Mouse (Mus musculus) heart, adult 9 months (tissue): ENCODE measurements at regions not wholly inside any gene's neighbourhood (a gene's known extent, or its start where the extent isn't known, plus 50 kb on each side); places are given as distances from the start of the nearest gene placed in this dataset.

Experiments used
- DNase-seq, 2 experiments: peaks; one replicate each; pipeline ENCODE4 v3.0.0; 2022; ENCODE audit warnings: low spot score in 2 of 2

GRCm38 (mm10) chr8:127973194-127973593 is 385.2 kb upstream of the Nrp1 start:
- DNase-seq: no peak

DNA sequence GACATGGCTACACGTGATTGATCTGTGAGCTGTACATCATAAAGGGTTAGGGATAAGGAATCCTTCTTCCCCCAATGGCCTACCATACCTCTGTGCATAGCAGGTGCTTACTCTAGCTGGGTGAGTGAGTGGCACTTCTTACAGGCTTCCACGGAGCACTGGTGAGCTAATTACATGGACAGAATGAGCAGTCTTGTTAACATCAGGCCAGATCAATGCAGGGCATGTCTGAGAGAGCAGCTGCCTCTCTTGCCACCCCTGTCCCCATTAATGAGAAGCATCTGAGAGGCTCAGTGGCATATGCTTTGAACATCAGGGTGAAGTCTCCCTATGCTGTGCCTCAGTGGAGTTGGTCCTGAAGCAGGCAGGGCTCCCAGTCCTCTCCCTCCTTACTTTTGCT is 380.7 kb upstream of the Nrp1 start:
- no peak for DNase-seq

DNA sequence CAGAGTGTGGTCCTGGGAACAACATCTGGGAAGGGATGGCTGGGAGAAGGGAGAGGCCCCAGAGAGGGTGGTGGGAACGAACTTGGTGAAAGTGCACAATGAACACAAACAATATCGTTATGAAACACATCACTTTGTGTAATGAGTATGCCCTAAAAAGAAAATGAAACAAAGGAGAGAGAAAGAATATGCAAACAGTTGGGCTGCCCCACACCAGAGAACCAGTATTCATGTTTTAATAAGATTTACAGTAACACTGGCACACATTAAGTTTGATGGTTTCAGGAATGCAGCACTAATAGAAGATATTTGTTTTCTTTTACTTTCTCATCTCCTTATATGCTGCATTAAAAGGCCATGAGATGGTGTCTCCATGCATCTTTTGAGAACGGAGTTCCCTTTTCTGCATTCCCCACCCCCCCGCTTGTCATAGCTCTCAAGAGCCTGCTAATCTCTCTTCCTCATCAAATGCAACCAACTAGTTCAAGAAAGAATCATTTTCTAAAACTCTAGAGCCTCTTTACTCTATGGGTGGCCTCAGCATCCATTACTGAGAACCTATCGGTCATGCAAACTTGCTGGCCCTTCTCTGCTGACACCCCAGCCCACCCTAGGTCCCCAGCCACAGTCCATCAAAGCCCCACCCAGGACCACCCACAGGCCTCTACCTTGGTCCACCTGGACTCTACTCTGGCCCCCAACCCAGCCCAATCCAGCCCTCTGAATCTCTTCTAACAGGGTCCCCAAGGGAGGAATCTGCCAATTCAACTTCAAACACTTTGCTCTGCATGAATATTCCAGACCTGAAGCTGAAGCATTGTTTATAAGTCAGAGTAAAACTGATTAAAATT is 379.0 kb upstream of the Nrp1 start:
- DNase-seq: no peak

- no peak for DNase-seq
These were observed 376.2 kb upstream of the Nrp1 start for GRCm38 (mm10) chr8:127982165-127982564.

DNA sequence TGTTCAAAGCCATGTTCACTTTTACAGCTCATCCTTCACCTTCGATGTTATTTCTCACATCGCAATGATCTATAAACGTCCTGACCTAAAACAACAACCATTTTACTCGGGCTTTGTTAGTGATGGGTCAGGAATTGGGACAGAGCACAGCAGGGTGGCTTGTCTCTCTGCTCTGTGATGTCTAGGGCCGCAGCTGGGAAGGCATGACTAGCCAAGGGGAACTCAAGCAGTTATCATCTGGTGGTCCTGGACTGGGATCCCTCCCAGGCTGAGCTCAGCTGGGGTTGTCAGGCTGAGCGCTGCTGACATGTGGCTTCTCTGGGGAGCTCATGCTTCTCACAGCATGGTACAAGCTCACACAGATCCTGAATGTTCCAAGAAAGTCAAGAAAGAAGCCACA is 372.8 kb upstream of the Nrp1 start:
- DNase-seq: peak; percentile 5 to 20

- no peak for DNase-seq
These were observed 369.5 kb upstream of the Nrp1 start for GRCm38 (mm10) chr8:127988887-127989286.

GRCm38 (mm10) chr8:127994898-127995297 is 363.5 kb upstream of the Nrp1 start:
- DNase-seq: no peak

DNA sequence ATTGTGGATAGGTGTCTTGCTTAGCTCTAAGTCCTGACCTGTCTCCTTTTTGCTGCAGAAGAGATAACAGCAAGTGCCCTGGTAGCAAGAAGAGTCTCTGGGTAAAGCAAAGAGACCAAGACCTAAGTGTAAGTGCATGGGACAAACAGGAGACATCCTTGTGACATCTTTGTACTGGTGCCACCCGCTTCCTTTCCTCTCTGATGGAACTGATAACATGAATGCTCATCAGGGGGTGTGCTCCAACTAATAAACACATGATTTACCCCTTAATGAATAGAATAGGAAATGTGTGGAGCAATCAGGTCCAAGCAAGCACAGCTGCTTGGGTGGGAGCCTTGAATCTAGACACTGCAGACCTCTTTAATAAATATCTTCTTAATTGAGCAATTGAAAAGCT is 362.9 kb upstream of the Nrp1 start:
- no peak for DNase-seq

DNA sequence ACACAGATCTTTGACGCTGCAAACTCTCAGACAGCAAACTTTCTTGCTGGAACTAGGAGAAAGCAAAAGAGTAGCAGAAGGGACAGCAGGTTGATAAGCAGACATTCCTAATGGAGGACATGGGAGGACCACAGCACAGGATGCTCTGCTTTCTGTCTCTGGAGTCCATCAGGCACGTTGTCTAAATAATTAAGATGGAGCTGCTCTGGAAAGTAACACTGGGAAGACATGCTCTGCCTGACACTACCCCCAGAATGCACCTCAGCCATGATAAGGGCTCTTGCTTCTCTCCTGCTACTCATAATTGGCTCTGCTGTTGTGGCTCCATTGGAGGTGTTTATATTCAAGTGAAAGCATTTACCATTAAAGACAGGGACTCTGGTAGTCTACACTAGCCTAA is 356.0 kb upstream of the Nrp1 start:
- no peak for DNase-seq

DNA sequence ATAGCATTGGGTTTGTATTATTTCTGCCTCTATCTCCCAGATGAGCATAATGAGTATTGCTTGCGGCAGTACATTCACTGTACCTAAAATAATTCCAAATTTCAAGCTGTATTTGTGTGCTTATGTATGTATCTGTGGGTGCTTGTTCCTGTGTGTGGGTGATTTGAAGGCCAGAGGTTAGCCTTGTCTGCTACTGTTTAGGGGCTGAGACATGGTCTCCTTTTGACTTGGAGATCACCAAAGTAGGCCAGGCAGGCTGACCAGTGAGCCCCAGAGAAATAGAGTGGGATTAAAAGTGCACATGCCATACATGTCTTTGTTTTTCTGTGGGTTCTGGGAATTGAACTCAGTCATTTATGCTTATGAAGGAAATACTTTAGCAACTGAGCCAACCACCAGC is 355.6 kb upstream of the Nrp1 start:
- DNase-seq: no peak

DNA sequence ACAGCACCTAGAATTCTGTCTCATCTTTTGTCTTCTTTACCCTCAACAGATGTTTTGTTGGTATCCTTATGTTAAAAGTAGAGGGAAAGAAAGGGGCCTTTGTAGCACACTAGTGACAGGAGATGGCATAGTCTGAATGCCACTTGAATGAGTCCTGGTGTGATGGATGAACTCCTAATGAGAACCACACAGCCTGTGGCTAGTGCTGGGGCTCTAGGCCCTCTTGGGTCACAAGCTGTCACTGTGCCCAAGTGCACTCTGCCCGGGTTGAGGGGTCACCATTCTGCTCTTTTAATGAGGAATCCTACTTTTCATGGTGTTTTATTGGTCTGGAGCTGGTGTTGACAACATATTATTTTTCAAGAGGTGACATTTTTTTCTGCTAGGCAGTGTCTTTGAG is 355.0 kb upstream of the Nrp1 start:
- DNase-seq: no peak

- DNase-seq: no peak
These were observed 354.5 kb upstream of the Nrp1 start for GRCm38 (mm10) chr8:128003881-128004286.

GRCm38 (mm10) chr8:128009393-128010010 is 348.9 kb upstream of the Nrp1 start:
- no peak for DNase-seq

GRCm38 (mm10) chr8:128017171-128017570 is 341.2 kb upstream of the Nrp1 start:
- DNase-seq: no peak

GRCm38 (mm10) chr8:128023661-128024060 is 334.7 kb upstream of the Nrp1 start:
- DNase-seq: no peak

DNA sequence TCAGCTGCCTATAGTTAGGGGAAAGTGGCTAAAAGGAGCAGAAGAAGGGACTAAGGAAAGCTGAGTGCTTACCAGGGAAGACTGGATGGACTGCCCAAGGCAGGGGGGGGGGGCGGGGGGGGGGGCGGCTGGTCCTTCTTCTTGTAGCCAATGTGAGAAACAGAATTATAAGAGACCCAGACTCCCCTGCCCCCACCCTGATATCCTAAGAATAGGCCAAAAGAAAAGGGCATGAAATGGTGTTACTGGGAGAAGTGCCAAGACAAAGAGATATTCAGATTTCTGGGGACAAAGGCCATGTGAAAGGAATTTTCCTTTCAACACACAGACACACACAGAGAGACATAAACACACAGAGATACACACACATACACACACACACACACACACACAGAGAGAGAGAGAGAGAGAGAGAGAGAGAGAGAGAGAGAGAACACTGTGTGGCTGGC is 333.6 kb upstream of the Nrp1 start:
- DNase-seq: no peak

DNA sequence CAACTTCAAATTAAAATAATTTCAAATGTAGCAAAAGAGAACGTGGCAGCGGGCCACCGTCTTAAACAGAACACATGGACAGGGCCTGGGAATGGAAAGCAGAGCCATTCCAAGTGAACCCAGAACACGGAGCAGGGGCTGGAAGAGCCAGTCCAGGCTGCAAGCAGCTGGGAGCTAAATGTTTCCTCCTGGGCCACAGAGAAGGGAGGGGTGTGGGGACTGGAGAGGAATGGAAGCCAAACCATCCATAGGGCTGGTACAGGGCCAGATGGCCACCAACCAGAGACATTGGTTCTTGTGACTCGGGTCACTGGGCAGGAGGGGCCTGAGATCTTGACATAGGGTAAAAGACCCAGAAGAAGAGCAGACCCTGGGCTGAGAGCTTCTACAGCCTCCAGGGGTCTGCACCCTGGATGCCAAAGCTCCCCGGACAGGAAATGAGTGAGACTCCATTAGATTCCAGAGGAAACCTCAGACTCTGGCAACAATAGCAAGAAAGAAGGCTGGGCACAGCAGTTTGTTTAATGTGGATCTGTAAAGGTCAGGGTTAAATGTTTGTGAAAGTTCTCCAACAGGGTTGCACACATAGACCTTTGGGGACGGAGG is 333.1 kb upstream of the Nrp1 start:
- peak; percentile 88 to 89 for DNase-seq

DNA sequence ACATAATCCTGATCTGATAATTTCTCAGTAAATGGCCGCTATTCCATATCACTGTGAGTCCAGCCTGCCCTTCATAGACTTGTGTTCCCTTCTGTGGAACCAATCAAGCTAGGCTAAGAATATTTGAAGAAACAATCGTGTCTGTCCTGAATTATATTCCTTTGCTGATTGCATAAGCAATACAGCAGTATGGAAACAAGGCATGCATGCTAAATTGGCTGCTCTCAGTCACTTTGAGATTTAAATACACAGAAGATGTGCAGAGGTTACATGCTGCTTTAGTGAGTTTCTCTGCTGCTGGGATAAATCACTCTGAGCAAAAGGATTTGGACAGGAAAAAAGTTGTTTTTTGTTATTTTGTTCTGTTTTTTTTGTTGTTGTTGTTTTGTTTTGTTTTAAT is 331.4 kb upstream of the Nrp1 start:
- no peak for DNase-seq

DNA sequence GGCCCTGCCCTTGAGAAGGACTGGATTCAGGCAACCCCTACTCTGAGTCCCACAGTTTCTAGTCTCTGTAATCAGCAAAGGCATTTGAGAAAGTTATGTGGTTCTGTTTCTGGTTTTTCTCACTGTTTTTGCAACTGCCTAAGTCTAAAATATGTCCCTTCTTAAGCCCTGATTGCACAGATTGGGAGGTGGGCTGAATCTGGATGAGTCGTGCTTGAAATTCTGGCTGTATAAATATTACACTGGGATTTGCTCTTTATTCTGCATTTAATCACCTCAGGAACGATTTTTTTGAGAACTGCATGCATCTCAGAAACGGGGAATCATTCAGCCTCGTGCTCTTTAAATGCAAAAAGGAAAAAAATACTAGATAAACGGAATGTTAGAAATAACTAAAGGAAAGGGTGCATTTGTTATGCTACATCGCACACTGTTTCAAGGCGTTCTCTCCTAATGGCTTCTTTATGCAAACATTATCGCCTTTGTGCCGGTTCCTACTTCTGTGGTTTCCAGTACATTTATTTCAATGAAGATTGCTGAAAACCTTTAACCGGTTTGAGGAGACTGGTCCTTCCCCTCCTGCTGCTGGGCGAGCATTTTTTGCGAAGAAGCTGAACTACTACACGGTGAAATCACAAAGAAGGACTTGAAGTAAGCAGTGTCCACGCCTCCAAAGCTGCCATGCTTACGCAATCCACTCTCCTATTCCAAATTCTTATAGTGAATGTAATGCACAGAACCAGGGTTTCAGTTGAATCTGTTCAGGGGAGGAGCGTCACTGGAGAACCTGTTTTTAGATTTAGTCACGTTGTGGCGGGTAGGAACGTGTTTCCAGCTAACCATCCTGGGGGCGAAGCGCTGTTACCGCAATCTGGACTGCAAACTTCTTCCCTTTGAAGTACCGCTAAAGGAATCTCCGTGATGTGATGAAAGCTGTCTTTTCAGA is 327.8 kb upstream of the Nrp1 start:
- no peak for DNase-seq

GRCm38 (mm10) chr8:128034127-128034526 is 324.3 kb upstream of the Nrp1 start:
- DNase-seq: peak; percentile 33 to 45

DNA sequence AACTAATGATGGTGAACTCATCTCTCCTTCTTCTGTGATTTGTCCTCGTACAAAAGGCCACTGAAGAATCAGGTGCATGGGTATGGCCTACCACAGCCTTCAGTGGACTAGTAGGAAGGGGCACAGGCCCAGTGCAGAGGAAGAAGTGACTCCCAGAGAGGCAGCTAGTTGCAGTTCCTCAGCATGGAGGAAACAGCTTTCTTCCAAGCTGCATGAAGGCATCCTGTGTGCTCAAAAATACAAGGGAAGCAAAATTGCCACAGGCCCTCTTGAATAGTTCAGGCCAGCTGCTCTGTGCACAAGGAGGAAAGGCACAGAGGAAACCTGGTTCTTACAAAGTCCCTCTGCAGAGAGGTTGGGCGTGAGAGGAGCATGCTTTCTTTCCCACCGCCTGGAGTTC is 322.7 kb upstream of the Nrp1 start:
- peak in 1 of 2 experiments; percentile 54 for DNase-seq
